ENCODE assay signal across 15 mouse cellular contexts in the genomic region with DNA sequence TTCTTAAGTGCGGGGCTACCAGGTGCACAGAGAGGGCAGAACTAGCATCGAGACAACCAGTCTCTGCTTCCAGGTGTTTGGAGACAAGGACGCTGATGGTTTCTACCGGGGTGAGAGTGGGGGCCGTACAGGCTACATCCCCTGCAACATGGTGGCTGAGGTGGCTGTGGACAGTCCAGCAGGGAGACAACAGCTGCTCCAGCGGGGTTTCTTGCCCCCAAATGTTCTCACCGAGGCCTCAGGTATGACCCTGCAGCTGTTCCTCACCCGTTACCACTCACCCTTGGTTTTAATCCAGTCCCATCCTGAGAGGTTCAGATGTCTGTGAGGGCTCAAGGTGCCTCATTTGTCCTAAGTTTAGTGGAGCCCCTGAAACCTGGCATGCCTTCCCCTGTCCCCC. TPM values are rescaled to one million over a fixed set of nuclear protein-coding genes. Genes with fewer than 3 reads are reported as not detected.
"Had no signal": no experiment of that assay in that cellular context is flagged by ENCODE, and none has a peak within 500 bp of the region (broad histone marks: within the 10 kb centered on the region; RNA-seq: fewer than 3 reads in every experiment).

No protein-coding gene starts in this region.

- H3K9me3 ChIP-seq: midbrain, embryonic 10.5 days; midbrain, embryonic 12.5 days; neural tube, embryonic 12.5 days had no signal

- H3K27ac ChIP-seq: midbrain, embryonic 12.5 days; neural tube, embryonic 12.5 days had no signal

- DNase-seq: lung, adult 18-20 months; lung, embryonic 14.5 days; lung, postnatal 10 days; lung, postnatal 4 days; midbrain, embryonic 14.5 days; right cerebral cortex, postnatal 14 days; thymus, adult 18-20 months; thymus, postnatal 14 days; thymus, postnatal 4 days had no signal

- H3K4me2 ChIP-seq: lung, embryonic 14.5 days; midbrain, embryonic 12.5 days; neural tube, embryonic 12.5 days had no signal

- H3K36me3 ChIP-seq: midbrain, embryonic 10.5 days had no signal

- H3K4me3 ChIP-seq: midbrain, embryonic 10.5 days; midbrain, embryonic 12.5 days; neural tube, embryonic 12.5 days had no signal

RNA-seq across cellular contexts. Expression of a gene that starts 48.0 kb away (rescaled TPM):
- polyA plus RNA-seq: liver, embryonic 16.5 days; lung, embryonic 14.5 days; lung, embryonic 16.5 days; urinary bladder, adult 2 months had no signal
